Mouse (Mus musculus): ENCODE measurements around the gene Bcl2l2.
A peak's percentile ranks its signal among the peaks of the same experiment; 100 is the strongest.

The Bcl2l2 gene

GRCm38 (mm10) chr14:54883154-54884021 lies at the start of gene Bcl2l2, which contains the start of gene Gm20521:
Bcl2l2 (plus strand) TSS chr14:54883377.
Gm20521 (plus strand) TSS chr14:54883441.
- DNase-seq (ENCODE audit: low spot score), result no peak

- DNase-seq (ENCODE audit: low spot score), result no peak
Measured at GRCm38 (mm10) chr14:54843461-54843860, 39.7 kb upstream of the Bcl2l2 start.

- no peak for DNase-seq (ENCODE audit: low spot score)
Measured at GRCm38 (mm10) chr14:54855726-54856125, 27.5 kb upstream of the Bcl2l2 start.

- DNase-seq (ENCODE audit: low spot score), result no peak
Measured at GRCm38 (mm10) chr14:54856703-54857102, 26.5 kb upstream of the Bcl2l2 start.

- DNase-seq (ENCODE audit: low spot score), result no peak
Measured at GRCm38 (mm10) chr14:54857891-54858290, 25.3 kb upstream of the Bcl2l2 start.

GRCm38 (mm10) chr14:54860511-54860910 lies 22.7 kb upstream of the Bcl2l2 start:
- peak; percentile 44 for DNase-seq (ENCODE audit: low spot score)

- peak; percentile 62 for DNase-seq (ENCODE audit: low spot score)
Measured at GRCm38 (mm10) chr14:54863501-54864312, 19.5 kb upstream of the Bcl2l2 start.

- DNase-seq (ENCODE audit: low spot score), result peak; percentile 21
Measured at GRCm38 (mm10) chr14:54864313-54865036, 18.7 kb upstream of the Bcl2l2 start.

- no peak for DNase-seq (ENCODE audit: low spot score)
Measured at GRCm38 (mm10) chr14:54865626-54866025, 17.6 kb upstream of the Bcl2l2 start.

- DNase-seq (ENCODE audit: low spot score), result no peak
Measured at GRCm38 (mm10) chr14:54866268-54866667, 16.9 kb upstream of the Bcl2l2 start.

- DNase-seq (ENCODE audit: low spot score), result peak; percentile 59
Measured at GRCm38 (mm10) chr14:54866936-54867335, 16.2 kb upstream of the Bcl2l2 start.

- no peak for DNase-seq (ENCODE audit: low spot score)
Measured at GRCm38 (mm10) chr14:54868026-54868425, 15.2 kb upstream of the Bcl2l2 start.

- DNase-seq (ENCODE audit: low spot score), result no peak
Measured at GRCm38 (mm10) chr14:54870861-54871260, 12.3 kb upstream of the Bcl2l2 start, which contains the start of gene Homez. Homez (minus strand) TSS chr14:54870961.

- no peak for DNase-seq (ENCODE audit: low spot score)
Measured at GRCm38 (mm10) chr14:54874165-54874564, 9.0 kb upstream of the Bcl2l2 start.

- no peak for DNase-seq (ENCODE audit: low spot score)
Measured at GRCm38 (mm10) chr14:54875844-54876538, 7.2 kb upstream of the Bcl2l2 start.

GRCm38 (mm10) chr14:54876539-54877047 lies 6.6 kb upstream of the Bcl2l2 start:
- peak; percentile 84 for DNase-seq (ENCODE audit: low spot score)

- DNase-seq (ENCODE audit: low spot score), result peak; percentile 50
Measured at GRCm38 (mm10) chr14:54877048-54877715, 6.0 kb upstream of the Bcl2l2 start, which contains the start of gene Ppp1r3e. Ppp1r3e (minus strand) TSS chr14:54877550.

GRCm38 (mm10) chr14:54884022-54884712 lies 990 bp downstream of the Bcl2l2 start:
- DNase-seq (ENCODE audit: low spot score), result no peak

GRCm38 (mm10) chr14:54885309-54885708 lies 2.1 kb downstream of the Bcl2l2 start:
- no peak for DNase-seq (ENCODE audit: low spot score)

GRCm38 (mm10) chr14:54892200-54892599 lies 9.0 kb downstream of the Bcl2l2 start, which contains the start of gene Pabpn1:
Pabpn1 (plus strand) TSS chr14:54892500.
- DNase-seq (ENCODE audit: low spot score), result no peak
